Mouse (Mus musculus): Measurements from ENCODE around the gene Amdhd2. TPM values are rescaled to one million over a fixed set of nuclear protein-coding genes. Genes with fewer than 3 reads are reported as not detected.
A peak's percentile ranks its signal among the peaks of the same experiment; 100 is the strongest.

The Amdhd2 gene
- 25.2 and 28.0 TPM in 2 replicates for polyA plus RNA-seq (2015; fragmentation: Nextera tagmentation; extraction: Ambion mirVana)

- Histone ChIP-seq H3K27ac (ENCODE audit: low read length) (peak within 1 kb of the TSS; percentile 86), H3K9me3 (replicated peaks; ENCODE audit: control insufficient read depth, low read length) (no peaks in the 10 kb centered on the region), H3K4me1 (ENCODE audit: control insufficient read depth, insufficient read depth, low read length) (peaks cover 22% of the 10 kb centered on the region), H3K9ac (ENCODE audit: low read length) (peak within 1 kb of the TSS; percentile 86), H3K27me3 (ENCODE audit: control insufficient read depth, insufficient read depth, low read length) (no peaks in the 10 kb centered on the region), H3K4me2 (ENCODE audit: low read depth, low read length) (peak within 1 kb of the TSS; percentile 99), H3K4me3 (ENCODE audit: low read length) (peak within 1 kb of the TSS; percentile 89), H3K36me3 (ENCODE audit: control insufficient read depth, insufficient read depth) (peaks cover 16% of the 10 kb centered on the region)
- under 1% methylated on average over 47 of the region's 47 CpGs for WGBS
- ATAC-seq (replicated peaks; ENCODE audit: extremely low read depth, insufficient read depth, low FRiP score), result peak; percentile 88
Observed at GRCm38 (mm10) chr17:24163176-24163962, at the start of gene Amdhd2. Gene Amdhd2, minus strand, starts transcription at chr17:24163766.

DNA sequence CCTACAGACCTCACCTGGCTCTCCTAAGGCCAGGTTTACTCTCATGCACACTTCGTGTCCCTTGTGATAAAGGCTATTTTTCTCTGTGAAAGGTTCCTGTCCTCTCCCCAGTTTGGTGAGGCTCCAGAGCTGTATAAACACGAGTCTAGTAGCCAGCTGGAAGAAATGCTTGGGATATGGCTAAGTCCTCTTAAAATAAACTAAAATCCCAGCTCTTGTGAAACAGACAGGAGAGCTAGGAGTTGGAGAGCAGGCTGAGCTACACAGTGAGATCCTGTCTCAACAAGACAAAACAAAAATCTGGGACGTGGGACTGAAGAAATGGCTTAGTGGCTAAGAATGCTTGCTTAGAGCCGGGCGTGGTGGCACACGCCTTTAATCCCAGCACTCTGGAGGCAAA, 49.6 kb upstream of the Amdhd2 start:
- Histone ChIP-seq H3K27me3 (ENCODE audit: control insufficient read depth, insufficient read depth, low read length) (peaks cover 21% of the 10 kb centered on the region), H3K4me3 (ENCODE audit: low read length) (no peak overlapping the region), H3K36me3 (ENCODE audit: control insufficient read depth, insufficient read depth) (peaks cover 14% of the 10 kb centered on the region), H3K9ac (ENCODE audit: low read length) (no peak overlapping the region), H3K4me1 (ENCODE audit: control insufficient read depth, insufficient read depth, low read length) (peaks cover 27% of the 10 kb centered on the region), H3K27ac (ENCODE audit: low read length) (no peak overlapping the region), H3K4me2 (ENCODE audit: low read depth, low read length) (no peak overlapping the region), H3K9me3 (replicated peaks; ENCODE audit: control insufficient read depth, low read length) (no peaks in the 10 kb centered on the region)
- WGBS, result 70% methylated on average over 6 of the region's 6 CpGs
- ATAC-seq (replicated peaks; ENCODE audit: extremely low read depth, insufficient read depth, low FRiP score), result no peak

DNA sequence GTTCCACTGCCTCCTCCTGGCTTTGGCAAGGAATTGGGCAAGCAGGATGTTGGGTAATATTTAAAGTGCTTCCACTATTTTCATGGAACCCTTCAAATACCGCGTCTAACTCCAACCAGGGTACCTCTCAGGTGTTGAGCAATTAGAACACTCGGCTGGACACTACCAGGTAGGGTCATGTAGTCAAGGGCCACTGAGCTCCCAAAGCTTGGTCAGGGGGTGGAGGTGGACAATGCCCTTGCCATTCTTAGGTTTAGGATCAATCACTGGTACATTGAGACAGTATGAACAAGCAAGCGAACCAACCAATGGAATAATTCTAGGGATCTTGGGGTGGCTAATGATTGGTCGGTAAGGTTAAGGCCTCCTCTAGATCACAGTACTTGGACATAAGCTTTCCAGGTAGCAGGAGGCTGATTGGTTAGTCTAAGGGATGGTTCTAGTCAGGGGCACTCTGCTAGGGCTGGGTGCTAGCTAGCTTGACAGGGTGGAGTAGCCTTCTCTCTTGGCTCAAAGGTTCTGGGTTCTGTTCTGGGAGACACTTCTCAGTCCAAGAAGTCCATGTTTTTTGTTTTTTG, 49.0 kb upstream of the Amdhd2 start:
- no peak for ATAC-seq (replicated peaks; ENCODE audit: extremely low read depth, insufficient read depth, low FRiP score)
- WGBS, result 35% methylated on average over 5 of the region's 5 CpGs
- peak overlapping the region; percentile 94 for H3K4me2 ChIP-seq (ENCODE audit: low read depth, low read length)
- peaks cover 28% of the 10 kb centered on the region for H3K27me3 ChIP-seq (ENCODE audit: control insufficient read depth, insufficient read depth, low read length)
- H3K4me1 ChIP-seq (ENCODE audit: control insufficient read depth, insufficient read depth, low read length), result peaks cover 34% of the 10 kb centered on the region
- no peak overlapping the region; the same call in 1 of the 2 replicates for H3K9ac ChIP-seq (ENCODE audit: low read length)
- H3K36me3 ChIP-seq (ENCODE audit: control insufficient read depth, insufficient read depth), result peaks cover 14% of the 10 kb centered on the region
- no peak overlapping the region for H3K27ac ChIP-seq (ENCODE audit: low read length)
- H3K4me3 ChIP-seq (ENCODE audit: low read length), result peak overlapping the region; percentile 58
- H3K9me3 ChIP-seq (replicated peaks; ENCODE audit: control insufficient read depth, low read length), result no peaks in the 10 kb centered on the region

DNA sequence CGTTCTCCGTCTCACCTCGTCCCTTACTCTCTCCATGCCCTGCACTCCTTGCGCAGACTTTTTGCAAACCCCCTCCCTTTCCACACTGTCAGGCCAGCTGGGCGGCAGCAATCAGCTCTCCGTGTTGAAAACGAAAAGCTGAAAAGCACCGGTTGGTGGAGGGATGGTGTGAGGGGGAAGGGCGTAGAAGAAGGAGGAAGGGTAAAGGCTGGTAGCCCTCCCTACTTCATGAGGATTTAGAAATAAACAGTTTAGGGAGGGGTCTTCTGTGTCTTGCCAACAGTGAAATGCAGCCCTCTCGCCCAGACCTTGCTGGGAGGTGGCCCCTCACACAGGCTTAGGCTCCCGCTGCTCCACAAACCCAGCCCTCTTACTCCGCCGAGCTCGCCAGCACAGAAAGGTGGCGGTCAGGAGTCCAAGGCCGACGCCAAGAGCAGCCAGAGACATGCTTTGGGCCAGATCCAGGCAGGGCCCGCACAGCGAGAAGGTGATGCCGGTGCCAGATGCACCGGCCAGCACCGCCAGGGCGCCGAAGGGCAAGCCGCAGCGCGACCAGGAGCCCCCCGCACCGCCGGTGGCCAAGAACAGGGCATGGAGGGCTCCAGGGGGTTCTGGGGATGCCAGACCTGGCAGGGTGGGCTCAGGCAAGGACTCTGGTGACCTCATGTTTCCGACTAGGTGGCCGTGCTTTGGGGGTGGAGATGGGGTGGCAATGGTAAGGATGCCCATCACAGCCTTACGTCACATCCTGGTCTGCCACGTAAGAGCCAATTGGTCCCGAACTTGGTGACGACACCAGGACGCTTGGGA, 48.3 kb upstream of the Amdhd2 start:
- ATAC-seq (replicated peaks; ENCODE audit: extremely low read depth, insufficient read depth, low FRiP score), result no peak
- no peak overlapping the region for H3K27ac ChIP-seq (ENCODE audit: low read length)

GRCm38 (mm10) chr17:24210591-24210990, 47.0 kb upstream of the Amdhd2 start:
- H3K9me3 ChIP-seq (replicated peaks; ENCODE audit: control insufficient read depth, low read length), result no peaks in the 10 kb centered on the region
- 78% methylated on average over 3 of the region's 3 CpGs for WGBS
- ATAC-seq (replicated peaks; ENCODE audit: extremely low read depth, insufficient read depth, low FRiP score), result no peak
- no peak overlapping the region for H3K4me2 ChIP-seq (ENCODE audit: low read depth, low read length)
- no peak overlapping the region for H3K27ac ChIP-seq (ENCODE audit: low read length)
- peaks cover 46% of the 10 kb centered on the region for H3K4me1 ChIP-seq (ENCODE audit: control insufficient read depth, insufficient read depth, low read length)
- peaks cover 6% of the 10 kb centered on the region for H3K36me3 ChIP-seq (ENCODE audit: control insufficient read depth, insufficient read depth)
- H3K27me3 ChIP-seq (ENCODE audit: control insufficient read depth, insufficient read depth, low read length), result peaks cover 42% of the 10 kb centered on the region
- no peak overlapping the region for H3K9ac ChIP-seq (ENCODE audit: low read length)
- no peak overlapping the region for H3K4me3 ChIP-seq (ENCODE audit: low read length)

More for the DNA sequence above, 48.3 kb upstream of the Amdhd2 start:
- Histone ChIP-seq H3K9ac (ENCODE audit: low read length) (peak overlapping the region; percentile 74), H3K27me3 (ENCODE audit: control insufficient read depth, insufficient read depth, low read length) (peaks cover 34% of the 10 kb centered on the region), H3K36me3 (ENCODE audit: control insufficient read depth, insufficient read depth) (peaks cover 14% of the 10 kb centered on the region), H3K9me3 (replicated peaks; ENCODE audit: control insufficient read depth, low read length) (no peaks in the 10 kb centered on the region), H3K4me1 (ENCODE audit: control insufficient read depth, insufficient read depth, low read length) (peaks cover 34% of the 10 kb centered on the region), H3K4me3 (ENCODE audit: low read length) (peak overlapping the region; percentile 58), H3K4me2 (ENCODE audit: low read depth, low read length) (peak overlapping the region; percentile 94)
- 3% methylated on average over 37 of the region's 37 CpGs for WGBS

DNA sequence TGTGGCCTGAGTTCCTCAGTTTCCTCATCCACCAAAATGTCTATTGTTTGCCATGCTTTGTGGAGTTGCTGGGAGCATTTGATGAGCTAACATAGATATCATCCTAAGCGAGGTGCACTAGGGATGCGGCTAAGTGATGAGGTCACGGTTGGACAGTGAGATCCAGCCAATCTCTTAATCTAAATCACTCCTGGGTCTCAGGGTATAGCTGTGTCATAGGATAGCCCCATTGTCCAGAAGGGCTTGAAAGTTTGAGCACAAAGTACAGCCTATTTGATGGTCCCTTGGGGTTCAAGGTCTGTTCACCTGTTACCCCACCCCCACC, 46.3 kb upstream of the Amdhd2 start:
- ATAC-seq (replicated peaks; ENCODE audit: extremely low read depth, insufficient read depth, low FRiP score), result no peak
- no peak overlapping the region for H3K27ac ChIP-seq (ENCODE audit: low read length)
- H3K4me2 ChIP-seq (ENCODE audit: low read depth, low read length), result no peak overlapping the region
- no peaks in the 10 kb centered on the region for H3K9me3 ChIP-seq (replicated peaks; ENCODE audit: control insufficient read depth, low read length)
- no peak overlapping the region for H3K9ac ChIP-seq (ENCODE audit: low read length)
- H3K4me3 ChIP-seq (ENCODE audit: low read length), result no peak overlapping the region
- H3K4me1 ChIP-seq (ENCODE audit: control insufficient read depth, insufficient read depth, low read length), result peaks cover 46% of the 10 kb centered on the region
- H3K36me3 ChIP-seq (ENCODE audit: control insufficient read depth, insufficient read depth), result no peaks in the 10 kb centered on the region
- H3K27me3 ChIP-seq (ENCODE audit: control insufficient read depth, insufficient read depth, low read length), result peaks cover 42% of the 10 kb centered on the region
- WGBS, result 75% methylated on average over 3 of the region's 3 CpGs

GRCm38 (mm10) chr17:24209043-24209915, 45.7 kb upstream of the Amdhd2 start, which contains the start of gene Ntn3:
Gene Ntn3, minus strand, starts transcription at chr17:24209531.
- Histone ChIP-seq H3K36me3 (ENCODE audit: control insufficient read depth, insufficient read depth) (no peaks in the 10 kb centered on the region), H3K4me2 (ENCODE audit: low read depth, low read length) (peak within 1 kb of the TSS; percentile 96), H3K27me3 (ENCODE audit: control insufficient read depth, insufficient read depth, low read length) (peaks cover 42% of the 10 kb centered on the region), H3K4me1 (ENCODE audit: control insufficient read depth, insufficient read depth, low read length) (peaks cover 51% of the 10 kb centered on the region), H3K4me3 (ENCODE audit: low read length) (peak within 1 kb of the TSS; percentile 57), H3K9ac (ENCODE audit: low read length) (peak within 1 kb of the TSS; percentile 83), H3K27ac (ENCODE audit: low read length) (peak within 1 kb of the TSS; percentile 57), H3K9me3 (replicated peaks; ENCODE audit: control insufficient read depth, low read length) (no peaks in the 10 kb centered on the region)
- peak; percentile 14; the same call in 1 of the 2 replicates for ATAC-seq (replicated peaks; ENCODE audit: extremely low read depth, insufficient read depth, low FRiP score)
- WGBS, result 3% methylated on average over 41 of the region's 43 CpGs

- peak overlapping the region; percentile 57 for H3K27ac ChIP-seq (ENCODE audit: low read length)
- peak overlapping the region; percentile 96 for H3K4me2 ChIP-seq (ENCODE audit: low read depth, low read length)
- no peaks in the 10 kb centered on the region for H3K36me3 ChIP-seq (ENCODE audit: control insufficient read depth, insufficient read depth)
- H3K9ac ChIP-seq (ENCODE audit: low read length), result peak overlapping the region; percentile 83
- H3K4me3 ChIP-seq (ENCODE audit: low read length), result peak overlapping the region; percentile 57
- WGBS, result 4% methylated on average over 29 of the region's 29 CpGs
- peaks cover 54% of the 10 kb centered on the region for H3K4me1 ChIP-seq (ENCODE audit: control insufficient read depth, insufficient read depth, low read length)
- H3K9me3 ChIP-seq (replicated peaks; ENCODE audit: control insufficient read depth, low read length), result no peaks in the 10 kb centered on the region
- peaks cover 42% of the 10 kb centered on the region for H3K27me3 ChIP-seq (ENCODE audit: control insufficient read depth, insufficient read depth, low read length)
- ATAC-seq (replicated peaks; ENCODE audit: extremely low read depth, insufficient read depth, low FRiP score), result 0 out of 2 replicates have a peak, but pooled peaks have one; percentile 2
Observed at GRCm38 (mm10) chr17:24208641-24209042, 45.1 kb upstream of the Amdhd2 start.

Data from heart, embryonic 16.5 days (tissue).